Mouse (Mus musculus) megakaryocyte, embryonic 14.5 days (primary cell): ENCODE measurements around the gene 2610507B11Rik.

Source experiments
- FLI1 ChIP-seq: IDR thresholded peaks from 2 replicates; pipeline ENCODE4 v1.6.1; 2012; ENCODE audit warnings: low read length, inconsistent platforms, mixed read lengths
- GATA1 ChIP-seq: IDR thresholded peaks from 3 replicates; pipeline ENCODE4 v1.6.1; 2012; ENCODE audit warnings: mixed read lengths, low read length, inconsistent platforms, borderline replicate concordance

GRCm38 (mm10) chr11:78324965-78325364 is 63.4 kb downstream of the 2610507B11Rik start:
- TF ChIP-seq GATA1 (no peak), FLI1 (no peak)
